Mouse (Mus musculus) ES-CJ7 (cell line): ENCODE measurements around the gene Havcr2.

ENCODE experiments used
- DNase-seq: peaks from one replicate; pipeline ENCODE4 v3.0.0; 2011; ENCODE audit warnings: low read depth, low spot score

Gene Havcr2

DNA sequence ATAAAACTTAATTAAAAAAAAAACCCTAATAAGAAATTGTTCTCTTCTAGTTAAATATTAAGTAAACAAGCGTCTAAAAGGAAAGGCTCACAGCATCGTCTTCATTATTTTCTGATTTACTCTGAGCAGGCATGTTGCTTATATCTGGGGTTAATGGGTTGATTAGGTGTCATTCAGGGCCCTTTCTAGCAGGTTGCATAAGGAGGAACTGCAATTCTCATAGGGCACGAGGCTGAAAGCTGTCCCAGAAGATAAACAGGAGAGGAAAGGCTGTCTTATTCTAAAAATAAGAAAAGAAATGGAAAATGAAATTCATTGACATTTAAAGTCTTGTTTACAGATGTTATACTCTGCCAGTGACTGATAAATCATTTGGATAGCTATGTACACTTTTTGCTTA, 5.2 kb downstream of the Havcr2 start:
- no peak for DNase-seq

DNA sequence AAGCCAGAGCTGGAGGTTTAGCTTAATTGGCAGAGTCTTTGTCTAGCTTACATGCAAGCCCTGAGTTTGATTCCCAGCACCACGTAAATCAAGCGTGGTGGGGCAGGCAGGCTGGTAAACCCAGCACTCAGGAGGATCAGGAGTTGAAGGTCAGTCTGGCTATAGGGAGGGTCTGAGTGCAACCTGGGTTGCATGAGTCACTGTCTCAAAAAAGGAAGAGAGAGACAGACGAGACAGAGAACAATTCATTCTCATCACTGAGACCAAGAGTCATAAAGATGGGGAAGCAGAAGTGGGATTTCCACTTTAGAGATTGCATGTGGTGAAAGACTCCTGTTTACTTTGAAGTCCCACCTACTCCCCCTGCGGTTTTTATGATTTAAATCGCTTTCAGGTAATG, 6.6 kb downstream of the Havcr2 start:
- DNase-seq: no peak

DNA sequence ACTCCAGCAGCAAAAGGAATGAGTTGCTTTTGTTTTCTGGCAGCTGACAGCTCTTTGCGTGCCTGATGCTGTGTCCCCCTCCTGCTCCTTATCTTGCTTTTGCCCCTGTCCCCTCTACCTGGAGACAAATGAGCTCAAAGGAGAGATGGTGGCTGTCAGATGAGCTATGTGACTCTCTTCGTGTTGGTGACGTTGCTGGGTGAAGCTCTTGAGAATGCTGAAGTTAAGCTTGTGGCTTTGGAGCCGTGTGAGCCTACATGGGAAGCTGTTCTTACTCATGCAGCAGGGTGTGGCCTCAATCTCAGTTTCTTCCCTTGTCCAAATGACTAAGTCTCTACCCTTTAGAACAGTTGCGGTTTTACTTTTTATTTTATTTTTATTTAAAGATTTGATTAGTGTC, 7.2 kb downstream of the Havcr2 start:
- no peak for DNase-seq

DNA sequence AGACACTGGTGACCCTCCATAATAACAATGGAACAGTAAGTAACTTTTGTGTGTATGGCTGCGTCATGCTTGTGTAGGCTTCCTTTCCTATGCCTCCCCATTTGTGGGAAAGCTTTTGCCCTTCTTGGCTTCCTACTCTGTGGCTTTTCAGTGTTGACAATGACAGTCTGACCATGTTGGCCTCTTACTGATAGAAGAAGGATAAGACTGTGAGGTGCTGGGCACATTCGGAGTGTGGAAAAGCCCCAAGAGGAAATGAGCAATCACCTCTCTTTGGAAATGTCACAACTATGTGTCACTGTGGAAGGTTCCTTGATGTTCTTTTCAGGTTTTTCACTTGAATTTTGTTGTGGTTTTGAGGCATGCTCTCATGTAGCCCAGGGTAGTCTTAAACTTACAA, 12.1 kb downstream of the Havcr2 start:
- no peak for DNase-seq

DNA sequence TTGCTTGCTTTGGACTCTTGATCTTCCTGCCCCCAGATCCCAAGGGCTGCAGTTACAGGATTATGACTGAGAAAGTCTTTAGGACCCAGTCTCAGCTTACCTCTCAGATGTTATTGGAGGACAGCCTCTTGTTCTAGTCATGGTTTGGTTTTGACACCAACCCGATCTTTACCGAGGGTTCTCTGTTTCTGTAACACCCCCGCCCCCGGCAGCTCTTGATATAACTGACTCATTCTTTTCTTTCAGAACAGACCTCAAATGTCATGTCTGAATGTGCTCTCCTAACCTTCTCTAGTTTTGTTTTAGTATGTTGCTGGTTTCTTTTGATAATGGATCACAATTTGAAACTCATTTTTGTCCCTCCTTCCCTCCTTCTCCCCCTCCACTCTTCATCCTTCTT, 19.5 kb downstream of the Havcr2 start:
- DNase-seq: no peak

DNA sequence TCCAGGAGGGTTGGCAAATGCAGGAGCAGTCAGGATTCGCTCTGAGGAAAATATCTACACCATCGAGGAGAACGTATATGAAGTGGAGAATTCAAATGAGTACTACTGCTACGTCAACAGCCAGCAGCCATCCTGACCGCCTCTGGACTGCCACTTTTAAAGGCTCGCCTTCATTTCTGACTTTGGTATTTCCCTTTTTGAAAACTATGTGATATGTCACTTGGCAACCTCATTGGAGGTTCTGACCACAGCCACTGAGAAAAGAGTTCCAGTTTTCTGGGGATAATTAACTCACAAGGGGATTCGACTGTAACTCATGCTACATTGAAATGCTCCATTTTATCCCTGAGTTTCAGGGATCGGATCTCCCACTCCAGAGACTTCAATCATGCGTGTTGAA, 24.6 kb downstream of the Havcr2 start:
- DNase-seq: no peak

DNA sequence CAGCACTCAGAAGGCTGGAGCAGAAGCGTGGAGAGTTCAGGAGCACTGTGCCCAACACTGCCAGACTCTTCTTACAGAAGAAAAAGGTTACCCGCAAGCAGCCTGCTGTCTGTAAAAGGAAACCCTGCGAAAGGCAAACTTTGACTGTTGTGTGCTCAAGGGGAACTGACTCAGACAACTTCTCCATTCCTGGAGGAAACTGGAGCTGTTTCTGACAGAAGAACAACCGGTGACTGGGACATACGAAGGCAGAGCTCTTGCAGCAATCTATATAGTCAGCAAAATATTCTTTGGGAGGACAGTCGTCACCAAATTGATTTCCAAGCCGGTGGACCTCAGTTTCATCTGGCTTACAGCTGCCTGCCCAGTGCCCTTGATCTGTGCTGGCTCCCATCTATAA, 25.8 kb downstream of the Havcr2 start:
- no peak for DNase-seq

DNA sequence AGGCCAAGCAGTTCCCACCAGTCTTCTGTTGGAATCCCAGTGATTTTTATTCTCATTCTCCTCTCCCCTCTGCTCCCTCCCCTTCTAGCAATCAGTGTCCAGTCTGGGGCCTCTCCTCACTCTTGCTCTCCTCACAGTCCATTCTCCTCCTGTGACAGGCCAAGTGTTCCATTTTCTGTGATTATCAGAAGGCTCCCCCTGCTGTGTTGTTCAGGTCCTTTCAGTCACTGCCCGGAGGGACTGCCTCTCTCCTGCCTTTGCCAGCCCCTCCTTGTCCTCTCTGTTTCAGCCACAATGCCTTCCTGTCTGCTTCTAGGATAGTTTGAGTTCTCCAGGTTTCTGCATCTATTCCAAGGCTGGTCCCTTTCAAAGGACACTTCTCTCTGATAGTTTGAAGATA, 33.5 kb downstream of the Havcr2 start:
- DNase-seq: no peak

DNA sequence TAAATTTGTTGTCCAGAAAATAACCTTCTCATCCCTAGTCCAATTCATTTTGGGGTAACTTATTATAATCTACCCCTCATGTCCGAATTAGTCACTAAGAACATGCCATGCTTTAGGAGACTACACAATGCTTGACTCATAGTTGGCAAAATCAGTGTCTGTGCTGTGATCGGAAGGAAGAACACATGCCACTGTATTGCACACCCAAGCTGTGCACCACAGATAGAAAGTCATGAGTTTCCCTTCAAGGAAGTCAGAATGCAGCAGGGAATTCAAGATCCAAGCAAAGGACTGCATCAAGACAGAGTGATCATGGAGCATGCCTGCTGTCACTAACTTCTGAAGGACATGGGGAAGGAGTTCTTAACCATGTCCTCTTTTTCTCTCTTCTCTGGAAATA, 33.9 kb downstream of the Havcr2 start:
- no peak for DNase-seq

DNA sequence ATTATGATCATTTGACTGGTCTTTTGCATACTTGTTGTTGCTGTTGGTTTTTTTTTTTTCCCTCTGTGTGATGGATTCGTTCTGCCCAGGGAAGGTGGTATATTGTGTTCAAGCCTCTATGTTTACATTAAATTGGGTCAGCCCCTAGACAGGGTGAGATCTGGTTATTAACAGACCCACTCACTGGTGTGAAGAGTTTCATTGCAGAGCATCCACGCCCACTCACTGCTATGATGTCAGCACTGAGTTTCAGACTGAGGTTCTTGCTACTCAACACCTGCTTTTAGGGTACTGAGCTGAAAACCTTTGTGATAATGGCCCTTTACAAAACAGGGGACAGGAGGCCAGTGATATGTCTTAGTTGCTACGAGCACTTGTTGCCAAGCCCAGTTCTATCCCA, 52.4 kb downstream of the Havcr2 start:
- no peak for DNase-seq

DNA sequence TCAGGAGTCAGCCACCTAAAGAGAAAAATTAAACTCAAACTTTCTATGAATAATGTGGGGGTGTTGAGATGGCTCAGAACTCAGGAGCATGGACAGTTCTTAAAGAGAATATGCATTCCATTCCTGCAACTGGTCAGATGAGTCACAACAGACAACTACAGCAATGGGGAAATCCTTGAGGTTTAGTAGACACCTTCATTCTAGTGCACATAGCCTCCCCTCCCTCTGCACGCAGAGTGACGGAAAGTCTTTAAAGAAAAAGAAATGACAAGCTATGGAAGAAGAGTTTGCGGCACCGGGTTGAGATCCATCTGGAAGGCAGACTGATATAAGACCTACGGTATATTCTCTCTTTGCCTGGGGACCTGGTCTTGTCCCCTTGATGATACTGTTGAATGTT, 55.2 kb downstream of the Havcr2 start:
- no peak for DNase-seq

DNA sequence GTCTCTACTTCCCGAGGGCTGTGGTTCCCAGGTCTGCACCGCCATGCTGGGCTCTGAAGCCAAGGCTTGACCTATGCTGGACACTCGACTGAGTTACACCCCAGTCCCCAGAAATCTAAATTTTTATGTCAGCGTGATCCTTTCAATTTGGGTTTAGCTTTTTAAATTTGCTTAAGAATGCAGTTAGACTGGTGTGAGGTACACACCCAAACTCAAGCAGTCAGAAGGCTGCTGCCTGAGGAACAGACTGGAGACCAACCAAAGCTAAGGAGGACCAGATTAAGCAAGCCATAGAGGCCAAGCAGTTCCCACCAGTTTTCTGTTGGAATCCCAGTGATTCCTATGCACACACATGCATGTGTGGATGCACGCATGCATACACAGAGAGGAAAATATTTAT, 66.6 kb downstream of the Havcr2 start:
- DNase-seq: peak; percentile 77

DNA sequence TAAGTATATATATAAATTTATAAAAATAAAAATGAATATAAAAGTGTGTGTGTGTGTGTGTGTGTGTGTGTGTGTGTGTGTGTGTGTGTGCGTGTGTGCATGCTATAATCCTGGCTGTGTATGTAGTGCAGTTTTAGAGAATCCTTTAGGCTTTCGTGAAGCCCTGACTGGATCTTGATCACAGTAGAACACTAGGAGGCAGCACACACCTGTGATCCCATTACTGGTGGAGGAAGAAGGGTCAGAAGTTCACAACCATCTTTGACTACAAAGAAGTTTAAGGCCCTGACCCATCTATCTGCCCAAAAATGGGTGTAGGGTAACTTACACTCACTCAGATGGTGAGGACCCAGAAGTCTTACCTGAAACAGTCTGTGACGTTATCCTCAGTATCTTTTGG, 68.0 kb downstream of the Havcr2 start:
- peak; percentile 72 for DNase-seq

DNA sequence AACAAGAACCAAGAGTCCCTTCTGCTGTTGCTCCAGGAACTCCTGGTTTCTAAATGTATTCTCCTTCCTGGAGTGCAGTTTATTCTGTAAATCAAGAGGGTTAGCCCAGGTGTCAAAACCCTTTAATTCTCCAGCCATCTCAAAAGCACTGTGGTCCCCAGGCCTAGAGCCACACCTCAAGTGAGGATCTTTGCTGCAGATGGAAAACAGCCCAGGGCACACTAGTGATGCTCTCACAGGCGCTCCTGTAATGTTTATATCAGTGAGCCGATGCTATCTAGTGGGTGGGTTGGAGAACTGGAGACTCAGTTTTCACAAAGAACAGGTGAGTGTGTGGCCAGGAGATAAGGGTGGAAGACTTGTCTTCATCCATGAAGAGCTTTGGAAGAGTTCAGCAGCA, 69.2 kb downstream of the Havcr2 start, which contains the start of gene Gm12169:
Gene Gm12169 (plus strand): TSS at position 301 of the 400 bp plus-strand sequence.
- no peak for DNase-seq

DNA sequence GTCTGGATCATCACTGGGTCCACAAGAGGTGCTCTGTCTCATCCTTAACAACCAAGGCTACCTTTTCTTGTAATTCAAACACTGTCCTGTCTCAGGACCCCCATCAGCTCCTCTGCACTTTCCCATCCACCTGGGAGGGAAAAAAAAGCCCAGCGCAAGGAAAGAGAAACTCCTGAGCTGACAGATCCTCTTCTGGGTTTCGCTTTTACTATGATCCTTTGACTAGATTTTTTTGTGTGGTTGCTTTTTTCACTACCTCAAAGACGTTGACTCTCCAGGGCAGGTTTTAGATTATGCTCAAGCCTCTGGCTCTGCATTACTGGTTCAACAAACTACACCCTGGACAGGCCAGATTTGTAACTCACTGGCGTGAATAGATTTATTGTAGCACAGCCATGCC, 75.4 kb downstream of the Havcr2 start:
- DNase-seq: no peak
